Mouse (Mus musculus): ENCODE results near the gene Prkcq.

DNA sequence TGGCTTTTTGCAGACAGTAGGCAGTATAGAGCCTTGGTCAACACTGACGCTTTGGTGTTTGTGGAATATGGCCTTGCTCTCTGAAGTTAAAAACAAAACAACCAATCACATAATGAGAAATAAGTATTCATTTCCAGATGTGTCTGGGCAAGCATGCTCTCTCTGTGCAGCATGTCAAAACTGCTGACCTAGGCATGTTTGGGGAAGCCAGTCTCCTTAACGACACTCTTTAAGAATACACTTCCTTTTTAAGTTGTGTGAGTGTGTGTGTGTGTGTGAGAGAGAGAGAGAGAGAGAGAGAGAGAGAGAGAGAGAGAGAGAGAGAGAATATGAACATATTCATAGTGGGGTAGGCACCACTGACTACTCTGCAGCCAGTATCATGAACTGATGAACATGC is 108.3 kb downstream of the Prkcq start:
- TF ChIP-seq POLR2A (IDR thresholded peaks at IDR 0.05; ENCODE audit: control insufficient read depth, low read depth, low read length) (no peak), CTCF (IDR thresholded peaks at IDR 0.05; ENCODE audit: control insufficient read depth, insufficient read depth, insufficient replicate concordance, low read depth, low read length) (no peak)
